Mouse (Mus musculus): ENCODE data around the gene Krtap5-1.

DNA sequence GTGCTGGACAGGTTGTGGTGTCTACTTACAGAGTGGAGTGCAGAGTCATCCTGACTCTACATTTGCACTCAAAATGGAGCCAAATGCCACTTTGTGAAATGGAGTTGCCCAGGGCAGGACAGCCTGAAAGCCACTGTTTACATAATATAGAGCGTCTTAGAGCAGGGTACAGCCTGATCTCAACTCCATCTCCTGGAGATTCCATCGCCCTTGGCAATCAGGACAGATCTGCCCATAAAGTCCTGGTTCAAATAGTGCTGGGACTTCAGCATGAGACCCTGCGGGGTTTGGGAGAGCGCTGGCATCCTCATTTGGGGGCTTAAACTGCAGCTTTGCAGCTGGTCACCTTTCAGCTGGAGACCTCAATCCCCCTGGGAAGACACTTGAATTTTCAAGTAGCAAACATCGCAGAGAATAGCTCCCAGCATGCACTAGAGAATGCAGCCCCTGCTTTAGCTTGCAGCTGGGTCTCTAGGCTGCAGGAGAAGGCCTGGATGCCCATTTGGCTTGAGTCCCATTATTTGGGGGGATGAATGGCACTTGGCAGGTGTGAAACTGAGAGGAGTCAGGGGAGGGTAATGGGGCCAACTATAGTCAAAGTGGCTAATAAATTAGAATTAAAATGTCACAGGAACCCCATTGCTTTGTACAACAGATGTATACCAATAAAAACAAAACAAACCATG, 17.8 kb upstream of the Krtap5-1 start:
- TF ChIP-seq CTCF (IDR thresholded peaks at IDR 0.05; ENCODE audit: control insufficient read depth, insufficient read depth, insufficient replicate concordance, low read depth, low read length) (no peak), POLR2A (IDR thresholded peaks at IDR 0.05; ENCODE audit: control insufficient read depth, low read depth, low read length) (no peak)

All from testis, adult 2 months (tissue).